Mouse (Mus musculus) heart, embryonic 15.5 days (tissue): ENCODE data around the gene Nfix. TPM values are rescaled to one million over a fixed set of nuclear protein-coding genes. Genes with fewer than 3 reads are reported as not detected.

Experiments used
- ATAC-seq: fragments of 200-750 bp; cut with Nextera tagmentation; replicated peaks from 2 replicates; pipeline ENCODE4 v1.8.0; 2017; ENCODE audit warnings: low read depth, moderate TSS enrichment; ENCODE audit not compliant: insufficient number of reproducible peaks, insufficient read depth, low FRiP score
- H3K27ac ChIP-seq: fragments of 300-500 bp; sonication (generic); 2 replicates; pipeline ENCODE4 v1.5.1; 2015; ENCODE audit warnings: mild to moderate bottlenecking, inconsistent platforms
- H3K27me3 ChIP-seq: fragments of 300-500 bp; sonication (generic); 2 replicates; pipeline ENCODE4 v1.6.1; 2015; ENCODE audit warnings: inconsistent platforms
- H3K36me3 ChIP-seq: fragments of 300-500 bp; sonication (generic); 2 replicates; pipeline ENCODE4 v1.6.1; 2015; ENCODE audit warnings: mild to moderate bottlenecking, inconsistent platforms
- H3K4me1 ChIP-seq: fragments of 300-500 bp; sonication (generic); replicated peaks from 2 replicates; pipeline ENCODE4 v1.6.1; 2015; ENCODE audit warnings: inconsistent platforms
- H3K4me2 ChIP-seq: fragments of 300-500 bp; sonication (generic); 2 replicates; pipeline ENCODE4 v1.6.1; 2015; ENCODE audit warnings: inconsistent platforms, mild to moderate bottlenecking, moderate library complexity
- H3K4me3 ChIP-seq: fragments of 300-500 bp; sonication (generic); 2 replicates; pipeline ENCODE4 v1.5.1; 2015; ENCODE audit warnings: mild to moderate bottlenecking, inconsistent platforms
- H3K9ac ChIP-seq: fragments of 300-500 bp; sonication (generic); 2 replicates; pipeline ENCODE4 v1.6.1; 2015; ENCODE audit warnings: mild to moderate bottlenecking, inconsistent platforms
- H3K9me3 ChIP-seq: fragments of 300-500 bp; sonication (generic); replicated peaks from 2 replicates; pipeline ENCODE4 v1.6.1; 2016; ENCODE audit warnings: inconsistent platforms
- WGBS: fragments of 180-500 bp; shearing (Covaris S2); methylation state at CpG from one replicate; pipeline ENCODE4 v1.1.7; 2015; ENCODE audit warnings: mixed read lengths; 5-methylcytosine and 5-hydroxymethylcytosine counted together
- polyA plus RNA-seq: library from polyadenylated mRNA; unstranded; fragments of >200 nt; fragmentation: Nextera tagmentation; extraction: Ambion mirVana; gene quantifications from 2 replicates; pipeline ENCODE4 v1.2.1, GENCODE M21; 2015

The Nfix gene
- polyA plus RNA-seq, 1 experiment from 2014 or later, result 15.0 TPM

GRCm38 (mm10) chr8:84657203-84657602 is 142.9 kb downstream of the Nfix start:
- H3K4me2 ChIP-seq, result peak overlapping the region; percentile 74
- H3K36me3 ChIP-seq, result no peaks in the 10 kb centered on the region
- H3K9me3 ChIP-seq, result no peaks in the 10 kb centered on the region
- peak overlapping the region; percentile 91 for H3K27ac ChIP-seq
- peak overlapping the region; percentile 63; the same call in 1 of the 2 replicates for H3K9ac ChIP-seq
- ATAC-seq, result no peak
- H3K27me3 ChIP-seq, result no peaks in the 10 kb centered on the region
- H3K4me3 ChIP-seq, result peak overlapping the region; percentile 46; the same call in 1 of the 2 replicates
- H3K4me1 ChIP-seq, result peaks cover 38% of the 10 kb centered on the region

- no peaks in the 10 kb centered on the region for H3K36me3 ChIP-seq
- WGBS, result 1% methylated on average over 23 of the region's 23 CpGs
- H3K4me1 ChIP-seq, result peaks cover 38% of the 10 kb centered on the region
- no peaks in the 10 kb centered on the region for H3K27me3 ChIP-seq
- peak overlapping the region; percentile 46 for H3K4me3 ChIP-seq
- H3K9ac ChIP-seq, result peak overlapping the region; percentile 63
- peak overlapping the region; percentile 91 for H3K27ac ChIP-seq
- peak; percentile 65 for ATAC-seq
- H3K4me2 ChIP-seq, result peak overlapping the region; percentile 74
- no peaks in the 10 kb centered on the region for H3K9me3 ChIP-seq
Measured at GRCm38 (mm10) chr8:84656641-84657126, 143.5 kb downstream of the Nfix start.

- ATAC-seq, result no peak
- Histone ChIP-seq H3K9ac (peak overlapping the region; percentile 63), H3K9me3 (no peaks in the 10 kb centered on the region), H3K4me3 (peak overlapping the region; percentile 46), H3K4me2 (peak overlapping the region; percentile 74), H3K4me1 (peaks cover 38% of the 10 kb centered on the region), H3K27ac (peak overlapping the region; percentile 91), H3K27me3 (no peaks in the 10 kb centered on the region), H3K36me3 (no peaks in the 10 kb centered on the region)
- 8% methylated on average over 10 of the region's 10 CpGs for WGBS
Measured at GRCm38 (mm10) chr8:84656191-84656525, 144.0 kb downstream of the Nfix start.

- peaks cover 33% of the 10 kb centered on the region for H3K4me1 ChIP-seq
Measured at GRCm38 (mm10) chr8:84655336-84656190, 144.6 kb downstream of the Nfix start.

GRCm38 (mm10) chr8:84654597-84654996 is 145.5 kb downstream of the Nfix start:
- H3K4me1 ChIP-seq, result peaks cover 24% of the 10 kb centered on the region
- H3K27me3 ChIP-seq, result no peaks in the 10 kb centered on the region
- no peaks in the 10 kb centered on the region for H3K9me3 ChIP-seq
- peak overlapping the region; percentile 91 for H3K27ac ChIP-seq
- no peak for ATAC-seq
- no peak overlapping the region for H3K4me2 ChIP-seq
- no peaks in the 10 kb centered on the region for H3K36me3 ChIP-seq
- H3K4me3 ChIP-seq, result no peak overlapping the region
- 36% methylated on average over 4 of the region's 4 CpGs for WGBS
- no peak overlapping the region for H3K9ac ChIP-seq

More at GRCm38 (mm10) chr8:84655336-84656190, 144.6 kb downstream of the Nfix start:
- Histone ChIP-seq H3K4me3 (peak overlapping the region; percentile 46), H3K36me3 (no peaks in the 10 kb centered on the region), H3K27me3 (no peaks in the 10 kb centered on the region), H3K9ac (peak overlapping the region; percentile 63), H3K4me2 (peak overlapping the region; percentile 74), H3K9me3 (no peaks in the 10 kb centered on the region), H3K27ac (peak overlapping the region; percentile 91)
- 9% methylated on average over 15 of the region's 15 CpGs for WGBS
- peak; percentile 69 for ATAC-seq

- Histone ChIP-seq H3K36me3 (no peaks in the 10 kb centered on the region), H3K4me1 (peaks cover 20% of the 10 kb centered on the region), H3K27me3 (no peaks in the 10 kb centered on the region), H3K9ac (no peak overlapping the region), H3K9me3 (no peaks in the 10 kb centered on the region), H3K4me3 (no peak overlapping the region), H3K4me2 (no peak overlapping the region), H3K27ac (0 out of 2 replicates have a peak overlapping the region, but pooled peaks have one; percentile 5)
- WGBS, result 52% methylated on average over 9 of the region's 9 CpGs
- no peak for ATAC-seq
Measured at GRCm38 (mm10) chr8:84653092-84653631, 147.0 kb downstream of the Nfix start.

- H3K4me2 ChIP-seq, result no peak overlapping the region
- no peaks in the 10 kb centered on the region for H3K27me3 ChIP-seq
- WGBS, result 48% methylated on average over 3 of the region's 3 CpGs
- H3K9me3 ChIP-seq, result no peaks in the 10 kb centered on the region
- no peaks in the 10 kb centered on the region for H3K36me3 ChIP-seq
- H3K9ac ChIP-seq, result no peak overlapping the region
- no peak for ATAC-seq
- H3K27ac ChIP-seq, result no peak overlapping the region
- H3K4me3 ChIP-seq, result no peak overlapping the region
- H3K4me1 ChIP-seq, result peaks cover 9% of the 10 kb centered on the region
Measured at GRCm38 (mm10) chr8:84650213-84650612, 149.9 kb downstream of the Nfix start.

Other genes with a start within 250 kb of the Nfix start
- gene Ier2, start 137.5 kb downstream of the Nfix start, polyA plus RNA-seq, result 34.9 and 50.5 TPM in 2 replicates
- gene Trmt1, start 114.0 kb downstream of the Nfix start, polyA plus RNA-seq, result 40.6 and 47.4 TPM in 2 replicates
- 10.7 and 14.6 TPM in 2 replicates for gene Nacc1, start 112.5 kb downstream of the Nfix start, polyA plus RNA-seq
- 9.2 and 13.2 TPM in 2 replicates for gene Lyl1, start 98.9 kb downstream of the Nfix start, polyA plus RNA-seq
- 4.5 TPM in 2 replicates for gene G430095P16Rik, start 77.3 kb downstream of the Nfix start, polyA plus RNA-seq
- gene Dand5, start 22.5 kb upstream of the Nfix start, polyA plus RNA-seq, result 5.8 and 6.4 TPM in 2 replicates
- gene Gadd45gip1, start 31.2 kb upstream of the Nfix start, polyA plus RNA-seq, result 45.3 and 46.5 TPM in 2 replicates
- 107 and 123 TPM in 2 replicates for gene Rad23a, start 40.3 kb upstream of the Nfix start, polyA plus RNA-seq
- gene Calr, start 46.6 kb upstream of the Nfix start, polyA plus RNA-seq, result 525 and 658 TPM in 2 replicates
- gene Farsa, start 56.6 kb upstream of the Nfix start, polyA plus RNA-seq, result 44.5 and 62.5 TPM in 2 replicates
- gene Syce2, start 71.8 kb upstream of the Nfix start, polyA plus RNA-seq, result 23.0 and 32.6 TPM in 2 replicates
- gene Gcdh, start 93.6 kb upstream of the Nfix start, polyA plus RNA-seq, result 36.4 and 40.1 TPM in 2 replicates
- gene Klf1, start 101.6 kb upstream of the Nfix start, polyA plus RNA-seq, result 1.1 and 4.9 TPM in 2 replicates
- gene Dnase2a, start 108.2 kb upstream of the Nfix start, polyA plus RNA-seq, result 4.3 and 7.3 TPM in 2 replicates
- gene Mast1, start 137.0 kb upstream of the Nfix start, polyA plus RNA-seq, result 0.09 and 0.41 TPM in 2 replicates
- 0.26 TPM in 1 of 2 replicates, not detected in the other for gene Rtbdn, start 146.6 kb upstream of the Nfix start, polyA plus RNA-seq
- gene Gm49661, start 169.1 kb upstream of the Nfix start, polyA plus RNA-seq, result not detected in 2 replicates
- gene Prdx2, start 169.2 kb upstream of the Nfix start, polyA plus RNA-seq, result 596 and 644 TPM in 2 replicates
- gene Rnaseh2a, start 169.4 kb upstream of the Nfix start, polyA plus RNA-seq, result 62.9 and 83.7 TPM in 2 replicates
- 11.0 and 16.6 TPM in 2 replicates for gene Junb, start 178.4 kb upstream of the Nfix start, polyA plus RNA-seq
- gene Hook2, start 190.3 kb upstream of the Nfix start, polyA plus RNA-seq, result 5.3 and 8.8 TPM in 2 replicates
- not detected in 2 replicates for gene Best2, start 214.2 kb upstream of the Nfix start, polyA plus RNA-seq
- gene Asna1, start 224.9 kb upstream of the Nfix start, polyA plus RNA-seq, result 97.7 and 106 TPM in 2 replicates
- 68.4 and 77.2 TPM in 2 replicates for gene Trir, start 226.5 kb upstream of the Nfix start, polyA plus RNA-seq
- gene Tnpo2, start 236.6 kb upstream of the Nfix start, polyA plus RNA-seq, result 17.7 and 22.8 TPM in 2 replicates